Mouse (Mus musculus): ENCODE measurements around the gene Eef1akmt1. TPM values are rescaled to one million over a fixed set of nuclear protein-coding genes. Genes with fewer than 3 reads are reported as not detected.

The Eef1akmt1 gene
- polyA plus RNA-seq, 1 experiment from 2014 or later: 90.4 TPM

DNA sequence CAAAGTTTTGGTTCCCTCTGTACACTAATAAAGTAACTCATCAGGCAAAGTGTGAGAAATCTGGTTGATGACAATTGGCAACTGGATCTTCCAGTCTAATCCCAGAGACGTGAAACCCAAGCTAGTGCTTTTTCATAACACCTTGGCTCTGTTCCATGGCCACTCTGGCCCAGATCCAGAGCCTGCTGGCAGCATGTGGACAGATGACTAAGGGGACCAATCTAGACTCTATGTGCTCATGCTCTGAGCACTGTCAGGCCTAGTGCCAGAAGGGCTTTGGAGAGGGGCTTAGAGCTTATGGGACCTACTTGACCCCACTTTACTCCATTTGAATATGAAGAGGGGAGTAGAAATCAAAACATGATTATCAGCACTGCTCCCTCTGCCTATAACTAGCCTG lies 36.1 kb upstream of the Eef1akmt1 start:
- no peaks in the 10 kb centered on the region for H3K9me3 ChIP-seq (ENCODE audit: control insufficient read depth, low read length)
- H3K4me2 ChIP-seq (ENCODE audit: low read depth): no peak overlapping the region
- H3K36me3 ChIP-seq (ENCODE audit: control insufficient read depth, insufficient read depth, low read length): no peaks in the 10 kb centered on the region
- peak; percentile 18 for DNase-seq (ENCODE audit: low spot score)
- no peak overlapping the region for H3K4me3 ChIP-seq (ENCODE audit: low read depth, low read length)
- H3K9ac ChIP-seq (ENCODE audit: low read length): no peak overlapping the region
- no peak for ATAC-seq (ENCODE audit: insufficient read depth, low FRiP score, low TSS enrichment)
- H3K4me1 ChIP-seq (ENCODE audit: control insufficient read depth, insufficient read depth, low read length): no peaks in the 10 kb centered on the region
- no peaks in the 10 kb centered on the region for H3K27me3 ChIP-seq (ENCODE audit: control insufficient read depth, insufficient read depth, low read length)
- no peak overlapping the region for H3K27ac ChIP-seq (ENCODE audit: low read depth, low read length)
- 55% methylated on average over 1 of the region's 1 CpGs for WGBS

DNA sequence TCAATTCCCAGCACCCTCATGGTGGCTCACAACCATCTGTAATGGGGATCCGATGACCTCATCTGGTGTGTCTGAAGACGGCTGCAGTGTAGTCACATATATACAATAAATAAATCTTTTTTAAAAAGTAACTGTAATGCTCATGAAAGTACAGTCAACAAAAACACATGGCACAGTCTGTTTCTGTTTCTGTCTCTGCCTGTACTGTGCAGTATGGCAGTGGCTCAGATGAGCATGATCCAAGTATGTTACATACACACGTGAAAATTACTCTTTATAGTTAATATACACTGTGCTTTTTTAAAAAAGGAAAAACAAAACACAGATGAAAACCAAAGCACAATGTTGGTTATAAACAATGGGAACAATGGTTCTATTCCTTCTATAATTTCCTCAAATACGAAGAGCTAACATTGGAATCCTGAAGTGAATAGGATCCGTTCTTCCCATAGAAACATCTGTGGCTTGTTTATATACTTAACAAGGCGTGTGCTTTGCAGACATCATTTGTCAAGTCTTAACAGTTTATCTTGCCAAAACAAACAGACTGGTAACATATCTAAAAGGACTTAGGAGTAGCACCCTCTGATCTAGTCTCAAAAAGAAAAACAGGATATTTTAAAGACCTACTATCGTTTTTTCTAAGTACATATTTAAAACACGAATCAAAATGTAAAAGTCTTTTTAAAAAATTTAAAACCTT lies 35.4 kb upstream of the Eef1akmt1 start:
- Histone ChIP-seq H3K4me3 (ENCODE audit: low read depth, low read length) (no peak overlapping the region), H3K27me3 (ENCODE audit: control insufficient read depth, insufficient read depth, low read length) (no peaks in the 10 kb centered on the region), H3K9me3 (ENCODE audit: control insufficient read depth, low read length) (no peaks in the 10 kb centered on the region), H3K4me2 (ENCODE audit: low read depth) (no peak overlapping the region), H3K9ac (ENCODE audit: low read length) (no peak overlapping the region), H3K4me1 (ENCODE audit: control insufficient read depth, insufficient read depth, low read length) (no peaks in the 10 kb centered on the region), H3K27ac (ENCODE audit: low read depth, low read length) (no peak overlapping the region), H3K36me3 (ENCODE audit: control insufficient read depth, insufficient read depth, low read length) (no peaks in the 10 kb centered on the region)
- DNase-seq (ENCODE audit: low spot score) (no peak), ATAC-seq (ENCODE audit: insufficient read depth, low FRiP score, low TSS enrichment) (no peak)
- WGBS: 82% methylated on average over 8 of the region's 8 CpGs

DNA sequence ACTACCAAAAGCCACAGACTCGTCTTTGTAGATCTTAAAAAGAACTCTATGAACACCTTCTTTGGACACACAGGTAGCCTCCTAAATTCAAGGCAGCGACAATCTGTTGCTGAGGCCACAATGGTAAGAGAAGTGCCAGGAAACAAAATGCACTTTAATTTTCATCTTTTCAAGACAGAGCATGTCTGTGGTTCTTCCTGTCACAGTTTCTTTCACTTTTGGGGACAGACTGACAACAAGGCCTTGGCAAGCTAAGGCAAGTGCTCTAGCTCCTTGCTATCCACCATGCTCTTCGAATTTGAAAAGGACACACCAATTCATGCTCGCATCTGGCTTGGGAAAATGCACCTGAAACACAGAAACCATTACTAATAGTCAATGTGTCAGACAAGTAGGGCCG lies 21.9 kb upstream of the Eef1akmt1 start:
- Histone ChIP-seq H3K4me2 (ENCODE audit: low read depth) (no peak overlapping the region), H3K4me3 (ENCODE audit: low read depth, low read length) (no peak overlapping the region), H3K9ac (ENCODE audit: low read length) (no peak overlapping the region), H3K27me3 (ENCODE audit: control insufficient read depth, insufficient read depth, low read length) (no peaks in the 10 kb centered on the region), H3K27ac (ENCODE audit: low read depth, low read length) (no peak overlapping the region), H3K9me3 (ENCODE audit: control insufficient read depth, low read length) (no peaks in the 10 kb centered on the region), H3K4me1 (ENCODE audit: control insufficient read depth, insufficient read depth, low read length) (no peaks in the 10 kb centered on the region), H3K36me3 (ENCODE audit: control insufficient read depth, insufficient read depth, low read length) (peaks cover 12% of the 10 kb centered on the region)
- no peak for ATAC-seq (ENCODE audit: insufficient read depth, low FRiP score, low TSS enrichment)
- 93% methylated on average over 5 of the region's 5 CpGs for WGBS
- no peak for DNase-seq (ENCODE audit: low spot score)

DNA sequence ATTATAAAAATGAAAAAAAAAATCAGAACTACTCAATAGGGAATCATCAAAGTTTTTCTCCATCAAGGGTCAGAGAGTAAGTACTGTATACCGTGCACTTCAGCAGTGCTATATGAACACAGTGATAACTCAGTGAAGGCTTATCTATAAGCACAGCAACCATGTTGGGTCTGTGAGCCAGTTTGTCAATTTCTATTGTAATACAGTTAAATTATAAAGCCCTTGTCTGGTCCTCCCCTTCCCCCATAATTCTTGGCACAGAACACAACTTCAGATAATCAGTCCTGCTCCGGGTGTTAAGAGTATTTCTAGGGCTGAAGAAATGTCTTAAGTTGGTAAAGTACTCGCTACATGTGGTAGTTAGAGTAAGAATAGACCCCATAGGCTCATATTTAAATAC lies 20.4 kb upstream of the Eef1akmt1 start:
- H3K9ac ChIP-seq (ENCODE audit: low read length): no peak overlapping the region
- no peaks in the 10 kb centered on the region for H3K9me3 ChIP-seq (ENCODE audit: control insufficient read depth, low read length)
- ATAC-seq (ENCODE audit: insufficient read depth, low FRiP score, low TSS enrichment) (no peak), DNase-seq (ENCODE audit: low spot score) (no peak)
- H3K4me2 ChIP-seq (ENCODE audit: low read depth): no peak overlapping the region
- H3K36me3 ChIP-seq (ENCODE audit: control insufficient read depth, insufficient read depth, low read length): peaks cover 12% of the 10 kb centered on the region
- H3K4me3 ChIP-seq (ENCODE audit: low read depth, low read length): no peak overlapping the region
- H3K27me3 ChIP-seq (ENCODE audit: control insufficient read depth, insufficient read depth, low read length): no peaks in the 10 kb centered on the region
- no peaks in the 10 kb centered on the region for H3K4me1 ChIP-seq (ENCODE audit: control insufficient read depth, insufficient read depth, low read length)
- no peak overlapping the region for H3K27ac ChIP-seq (ENCODE audit: low read depth, low read length)
- 91% methylated on average over 3 of the region's 3 CpGs for WGBS

DNA sequence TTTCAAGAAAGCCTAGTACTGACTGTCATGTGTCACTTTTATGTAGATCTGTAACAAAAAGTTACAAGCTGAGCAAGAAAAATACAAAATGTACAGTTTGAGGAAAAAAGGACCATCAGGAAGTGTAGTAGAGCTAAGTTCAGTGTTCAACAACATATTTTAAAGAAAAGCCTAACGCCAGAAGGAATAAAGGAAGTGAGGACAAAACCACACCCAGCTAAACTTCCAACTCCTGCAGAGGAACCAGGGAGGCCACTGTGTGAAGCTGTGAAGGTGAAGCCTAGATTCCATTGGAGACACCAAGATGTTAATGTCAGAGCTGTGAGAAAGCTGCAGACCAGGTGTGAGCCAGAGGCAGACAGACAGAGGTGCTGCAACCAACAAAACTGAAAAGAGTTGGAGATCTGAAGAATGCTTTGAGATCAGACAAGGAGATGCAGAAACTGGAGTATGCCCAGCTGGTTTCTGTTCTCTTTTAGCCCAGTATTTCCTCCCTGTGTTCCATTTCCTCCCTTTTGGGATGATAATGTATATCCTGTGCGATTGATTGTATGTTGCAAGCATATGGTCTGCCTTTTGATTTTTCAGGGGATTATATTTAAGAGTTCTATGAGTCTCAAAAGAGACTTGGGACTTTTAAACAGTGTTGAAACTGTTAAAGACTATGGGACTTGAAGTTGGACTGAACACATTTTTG lies 5.1 kb upstream of the Eef1akmt1 start:
- no peaks in the 10 kb centered on the region for H3K27me3 ChIP-seq (ENCODE audit: control insufficient read depth, insufficient read depth, low read length)
- no peak overlapping the region for H3K4me2 ChIP-seq (ENCODE audit: low read depth)
- no peaks in the 10 kb centered on the region for H3K4me1 ChIP-seq (ENCODE audit: control insufficient read depth, insufficient read depth, low read length)
- H3K36me3 ChIP-seq (ENCODE audit: control insufficient read depth, insufficient read depth, low read length): no peaks in the 10 kb centered on the region
- H3K4me3 ChIP-seq (ENCODE audit: low read depth, low read length): no peak overlapping the region
- WGBS: 96% methylated on average over 2 of the region's 2 CpGs
- H3K9ac ChIP-seq (ENCODE audit: low read length): no peak overlapping the region
- no peaks in the 10 kb centered on the region for H3K9me3 ChIP-seq (ENCODE audit: control insufficient read depth, low read length)
- no peak for DNase-seq (ENCODE audit: low spot score)
- no peak overlapping the region for H3K27ac ChIP-seq (ENCODE audit: low read depth, low read length)
- no peak for ATAC-seq (ENCODE audit: insufficient read depth, low FRiP score, low TSS enrichment)

DNA sequence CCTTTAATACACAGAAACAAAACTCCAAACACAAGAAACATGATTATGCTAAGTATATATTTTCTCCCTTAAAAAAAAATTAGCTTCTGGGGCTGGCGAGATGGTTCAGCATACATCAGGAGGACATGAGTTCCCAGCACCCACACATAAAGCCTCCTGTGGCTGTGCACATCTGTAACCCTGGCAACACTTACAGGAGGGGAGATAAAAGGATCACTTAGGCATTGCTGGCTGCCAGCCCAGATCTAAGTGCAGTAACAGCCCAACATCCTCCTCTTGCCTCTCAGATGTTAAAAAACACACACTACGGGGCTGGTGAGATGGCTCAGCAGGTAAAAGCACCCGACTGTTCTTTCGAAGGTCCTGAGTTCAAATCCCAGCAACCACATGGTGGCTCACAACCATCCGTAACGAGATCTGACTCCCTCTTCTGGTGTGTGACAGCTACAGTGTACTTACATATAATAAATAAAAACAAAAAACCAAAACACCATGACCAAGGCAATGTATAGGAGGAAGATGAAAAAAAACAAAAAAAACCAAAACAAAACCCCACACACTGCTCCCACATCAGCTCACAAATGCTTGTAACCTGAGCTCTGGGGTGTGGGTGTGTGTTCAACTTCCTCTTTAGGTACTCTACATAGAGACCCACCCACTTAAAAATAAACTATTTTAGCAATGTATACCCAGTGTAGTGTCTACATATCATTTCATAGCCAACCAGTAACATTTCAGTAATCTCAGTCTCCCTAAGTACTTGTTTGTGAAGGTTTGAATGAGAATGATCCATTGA lies 3.6 kb upstream of the Eef1akmt1 start:
- no peak for ATAC-seq (ENCODE audit: insufficient read depth, low FRiP score, low TSS enrichment)
- Histone ChIP-seq H3K4me1 (ENCODE audit: control insufficient read depth, insufficient read depth, low read length) (no peaks in the 10 kb centered on the region), H3K36me3 (ENCODE audit: control insufficient read depth, insufficient read depth, low read length) (no peaks in the 10 kb centered on the region), H3K27me3 (ENCODE audit: control insufficient read depth, insufficient read depth, low read length) (no peaks in the 10 kb centered on the region), H3K27ac (ENCODE audit: low read depth, low read length) (no peak overlapping the region), H3K4me2 (ENCODE audit: low read depth) (no peak overlapping the region), H3K9ac (ENCODE audit: low read length) (no peak overlapping the region), H3K4me3 (ENCODE audit: low read depth, low read length) (no peak overlapping the region), H3K9me3 (ENCODE audit: control insufficient read depth, low read length) (no peaks in the 10 kb centered on the region)
- DNase-seq (ENCODE audit: low spot score): no peak
- WGBS: 91% methylated on average over 6 of the region's 6 CpGs

DNA sequence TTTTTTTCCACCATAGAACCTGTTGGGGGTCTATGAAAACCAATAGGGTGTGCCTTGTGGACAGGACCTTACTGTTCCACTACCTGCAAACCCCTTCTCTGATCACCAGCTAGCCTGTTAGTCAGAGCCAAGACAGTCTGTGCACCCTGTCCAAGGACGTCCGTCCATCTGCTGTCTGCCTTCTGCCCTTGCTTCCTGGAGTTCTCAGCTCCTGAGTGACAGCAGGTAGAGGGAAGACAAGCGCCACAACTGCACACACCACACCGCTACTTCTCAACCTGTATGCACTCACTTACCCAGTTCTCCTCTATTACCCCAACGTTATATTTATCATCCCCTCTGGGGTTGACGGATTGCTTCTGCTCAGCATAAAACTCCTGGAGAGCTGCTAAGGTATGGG lies 5.8 kb downstream of the Eef1akmt1 start:
- Histone ChIP-seq H3K4me3 (ENCODE audit: low read depth, low read length) (no peak overlapping the region), H3K27me3 (ENCODE audit: control insufficient read depth, insufficient read depth, low read length) (no peaks in the 10 kb centered on the region), H3K9me3 (ENCODE audit: control insufficient read depth, low read length) (no peaks in the 10 kb centered on the region), H3K9ac (ENCODE audit: low read length) (no peak overlapping the region), H3K27ac (ENCODE audit: low read depth, low read length) (no peak overlapping the region), H3K4me2 (ENCODE audit: low read depth) (no peak overlapping the region), H3K4me1 (ENCODE audit: control insufficient read depth, insufficient read depth, low read length) (no peaks in the 10 kb centered on the region), H3K36me3 (ENCODE audit: control insufficient read depth, insufficient read depth, low read length) (no peaks in the 10 kb centered on the region)
- DNase-seq (ENCODE audit: low spot score) (no peak), ATAC-seq (ENCODE audit: insufficient read depth, low FRiP score, low TSS enrichment) (no peak)
- 92% methylated on average over 6 of the region's 6 CpGs for WGBS

DNA sequence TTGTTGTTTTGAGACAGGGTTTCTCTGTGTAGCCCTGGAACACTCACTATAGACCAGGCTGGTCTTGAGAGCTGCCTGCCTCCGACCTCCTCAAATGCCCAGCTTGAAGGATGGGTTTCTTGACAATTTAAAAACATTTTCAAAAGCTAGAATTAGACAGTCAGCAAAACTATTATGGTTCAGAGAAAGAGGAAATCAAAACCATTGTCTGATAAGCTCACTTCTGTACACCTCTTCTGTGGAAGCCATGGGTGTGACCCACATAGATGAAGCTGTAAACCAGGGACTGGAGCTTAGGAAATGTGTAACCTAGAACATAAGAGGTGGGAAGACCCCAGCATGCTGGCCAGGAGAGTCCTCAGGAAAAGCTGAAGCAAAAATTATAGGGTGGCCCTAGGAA lies 14.5 kb downstream of the Eef1akmt1 start:
- H3K9ac ChIP-seq (ENCODE audit: low read length): no peak overlapping the region
- no peak overlapping the region for H3K4me3 ChIP-seq (ENCODE audit: low read depth, low read length)
- DNase-seq (ENCODE audit: low spot score): no peak
- no peaks in the 10 kb centered on the region for H3K9me3 ChIP-seq (ENCODE audit: control insufficient read depth, low read length)
- no peak overlapping the region for H3K4me2 ChIP-seq (ENCODE audit: low read depth)
- no peaks in the 10 kb centered on the region for H3K36me3 ChIP-seq (ENCODE audit: control insufficient read depth, insufficient read depth, low read length)
- H3K27ac ChIP-seq (ENCODE audit: low read depth, low read length): no peak overlapping the region
- WGBS: 83% methylated on average over 1 of the region's 1 CpGs
- no peak for ATAC-seq (ENCODE audit: insufficient read depth, low FRiP score, low TSS enrichment)
- H3K27me3 ChIP-seq (ENCODE audit: control insufficient read depth, insufficient read depth, low read length): no peaks in the 10 kb centered on the region
- no peaks in the 10 kb centered on the region for H3K4me1 ChIP-seq (ENCODE audit: control insufficient read depth, insufficient read depth, low read length)
